Mouse (Mus musculus) liver, adult 2 months (tissue): ENCODE measurements around the gene Pdlim5. TPM values are rescaled to one million over a fixed set of nuclear protein-coding genes. Genes with fewer than 3 reads are reported as not detected.
"Not testable (repeated sequence)": the region's sequence is repeated elsewhere in the genome, so short reads cannot be mapped to it uniquely, and the experiment has no call there.

Experiments used
- DNase-seq: peaks from one replicate; pipeline ENCODE4 v3.0.0-alpha.2; 2011; ENCODE audit warnings: low read depth, low spot score; ENCODE audit errors: extremely low read depth
- H3K27ac ChIP-seq: fragments of 200-500 bp; replicated peaks from 2 replicates; pipeline ENCODE4 v1.5.1; 2012; ENCODE audit warnings: low read depth, mild to moderate bottlenecking, control low read depth, inconsistent platforms, low read length; ENCODE audit not compliant: insufficient read depth
- H3K27me3 ChIP-seq: fragments of 200-500 bp; 2 replicates; pipeline ENCODE4 v1.6.1; 2012; ENCODE audit warnings: mild to moderate bottlenecking, moderate library complexity, low read length, inconsistent platforms; ENCODE audit not compliant: control insufficient read depth, insufficient read depth
- H3K36me3 ChIP-seq: fragments of 200-500 bp; 2 replicates; pipeline ENCODE4 v1.6.1; 2012; ENCODE audit warnings: low read length, inconsistent platforms; ENCODE audit not compliant: control insufficient read depth, insufficient read depth
- H3K4me1 ChIP-seq: fragments of 200-500 bp; 2 replicates; pipeline ENCODE4 v1.6.1; 2011; ENCODE audit warnings: low read length; ENCODE audit not compliant: control insufficient read depth, insufficient read depth
- H3K4me3 ChIP-seq: fragments of 200-500 bp; 2 replicates; pipeline ENCODE4 v1.5.1; 2011; ENCODE audit warnings: low read depth, mild to moderate bottlenecking, control low read depth, low read length, moderate library complexity; ENCODE audit not compliant: insufficient read depth
- H3K79me2 ChIP-seq: fragments of 200-500 bp; 2 replicates; pipeline ENCODE4 v1.6.1; 2012; ENCODE audit warnings: inconsistent platforms, mild to moderate bottlenecking, low read length, moderate library complexity; ENCODE audit not compliant: control insufficient read depth, insufficient read depth
- H3K9ac ChIP-seq: fragments of 200-500 bp; 2 replicates; pipeline ENCODE4 v1.6.1; 2012; ENCODE audit warnings: low read depth, mild to moderate bottlenecking, control low read depth, inconsistent platforms, low read length
- CTCF ChIP-seq: fragments of 200-500 bp; IDR thresholded peaks from 2 replicates; pipeline ENCODE4 v1.5.1; 2011; ENCODE audit warnings: low read depth, low read length, control low read depth
- POLR2A ChIP-seq: fragments of 200-500 bp; IDR thresholded peaks from 2 replicates; pipeline ENCODE4 v1.6.1; 2011; ENCODE audit warnings: low read length, control low read depth; ENCODE audit not compliant: insufficient read depth; ENCODE audit errors: extremely low read depth
- WGBS: fragments of 180-500 bp; shearing (Covaris S2); methylation state at CpG from one replicate; pipeline ENCODE4 v1.1.7; 2018; 5-methylcytosine and 5-hydroxymethylcytosine counted together
- polyA plus RNA-seq: library from polyadenylated mRNA; depleted of rRNA; stranded (reverse); fragments of >200 nt; gene quantifications from 2 replicates; pipeline ENCODE4 v1.2.3, GENCODE M21; 2012; rRNA removed
- total RNA-seq: library from RNA; depleted of rRNA; stranded (reverse); fragments of >200 nt; gene quantifications from 2 replicates; pipeline ENCODE4 v1.2.3, GENCODE M21; 2014; rRNA removed

The Pdlim5 gene
- total and polyA plus RNA-seq, 2 experiments = 31.4 to 45.8 TPM

DNA sequence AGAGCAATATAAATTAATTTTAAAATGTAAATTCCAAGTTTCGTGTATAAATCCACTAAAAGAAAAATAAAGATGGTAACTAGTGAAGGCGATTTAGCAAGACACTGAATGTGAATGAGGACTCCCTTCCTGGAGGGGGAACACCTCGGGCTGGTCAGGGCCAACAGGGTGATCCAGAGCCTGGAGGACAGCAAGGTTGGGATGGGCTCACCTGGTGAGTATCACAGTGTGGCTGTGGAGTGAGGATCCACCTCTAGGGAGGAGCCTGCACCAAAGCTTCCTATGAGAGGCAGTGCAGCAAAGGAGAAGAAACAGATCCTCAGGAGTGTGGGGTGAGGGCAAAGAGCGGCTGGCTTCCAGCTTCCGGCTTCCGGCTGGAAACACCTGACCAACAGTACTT is 185.5 kb downstream of the Pdlim5 start:
- no peak overlapping the region for H3K4me3 ChIP-seq
- no peak for TF ChIP-seq POLR2A
- TF ChIP-seq CTCF = no peak
- no peak overlapping the region for H3K27ac ChIP-seq
- no peaks in the 10 kb centered on the region; the same call in 1 of the 2 replicates for H3K27me3 ChIP-seq
- H3K79me2 ChIP-seq = no peaks in the 10 kb centered on the region
- no peak for DNase-seq
- H3K4me1 ChIP-seq = no peaks in the 10 kb centered on the region
- WGBS = 70% methylated on average over 6 of the region's 6 CpGs
- H3K36me3 ChIP-seq = no peaks in the 10 kb centered on the region
- H3K9ac ChIP-seq = no peak overlapping the region

DNA sequence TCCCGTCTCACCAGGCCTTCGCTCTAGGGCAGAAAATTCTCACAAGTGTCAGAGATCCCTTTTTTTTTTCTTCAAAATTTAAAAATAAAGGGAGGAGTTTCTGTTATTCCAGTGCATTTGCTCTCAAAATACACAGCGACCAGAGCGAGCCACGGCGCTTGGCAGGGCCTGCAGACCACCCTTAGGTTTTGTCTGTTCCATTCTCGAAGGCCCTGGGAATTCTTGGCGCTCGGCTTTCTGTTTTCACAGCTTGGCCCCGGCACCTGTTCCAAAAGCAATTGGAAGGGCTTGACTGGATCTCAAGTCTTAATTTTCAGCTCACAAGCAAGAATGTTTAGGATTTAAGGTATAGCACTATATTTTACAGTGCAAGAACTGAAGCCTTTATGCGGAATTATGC is 186.4 kb downstream of the Pdlim5 start:
- WGBS = 93% methylated on average over 11 of the region's 11 CpGs
- TF ChIP-seq CTCF (no peak), POLR2A (no peak)
- no peak for DNase-seq
- no peaks in the 10 kb centered on the region for H3K79me2 ChIP-seq
- H3K4me1 ChIP-seq = no peaks in the 10 kb centered on the region
- H3K9ac ChIP-seq = no peak overlapping the region
- no peak overlapping the region for H3K27ac ChIP-seq
- H3K27me3 ChIP-seq = no peaks in the 10 kb centered on the region; the same call in 1 of the 2 replicates
- H3K36me3 ChIP-seq = no peaks in the 10 kb centered on the region
- H3K4me3 ChIP-seq = no peak overlapping the region

DNA sequence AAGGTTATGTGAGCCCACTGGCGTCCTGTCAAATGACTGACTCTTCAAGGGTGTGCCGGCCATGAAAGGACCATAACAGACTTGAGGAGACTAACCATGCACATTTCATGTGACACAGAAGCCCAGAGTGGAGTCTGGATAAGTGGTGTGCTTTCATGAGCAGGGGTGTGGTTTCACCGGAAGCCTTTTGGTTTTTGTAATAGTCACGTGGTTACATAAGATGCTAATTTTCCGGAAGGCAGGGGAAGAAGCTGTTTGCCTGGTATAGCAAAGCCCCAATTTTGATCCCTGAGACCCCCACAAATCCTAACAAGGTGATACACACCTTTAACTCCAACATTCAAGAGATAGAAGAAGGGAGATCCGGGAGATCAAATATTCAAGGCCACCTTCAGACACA is 188.0 kb downstream of the Pdlim5 start:
- no peaks in the 10 kb centered on the region for H3K36me3 ChIP-seq
- no peak for TF ChIP-seq POLR2A
- TF ChIP-seq CTCF = no peak
- no peaks in the 10 kb centered on the region; the same call in 1 of the 2 replicates for H3K27me3 ChIP-seq
- H3K4me1 ChIP-seq = no peaks in the 10 kb centered on the region
- 90% methylated on average over 6 of the region's 6 CpGs for WGBS
- DNase-seq = no peak
- H3K9ac ChIP-seq = no peak overlapping the region
- no peak overlapping the region for H3K27ac ChIP-seq
- no peak overlapping the region for H3K4me3 ChIP-seq
- no peaks in the 10 kb centered on the region for H3K79me2 ChIP-seq

DNA sequence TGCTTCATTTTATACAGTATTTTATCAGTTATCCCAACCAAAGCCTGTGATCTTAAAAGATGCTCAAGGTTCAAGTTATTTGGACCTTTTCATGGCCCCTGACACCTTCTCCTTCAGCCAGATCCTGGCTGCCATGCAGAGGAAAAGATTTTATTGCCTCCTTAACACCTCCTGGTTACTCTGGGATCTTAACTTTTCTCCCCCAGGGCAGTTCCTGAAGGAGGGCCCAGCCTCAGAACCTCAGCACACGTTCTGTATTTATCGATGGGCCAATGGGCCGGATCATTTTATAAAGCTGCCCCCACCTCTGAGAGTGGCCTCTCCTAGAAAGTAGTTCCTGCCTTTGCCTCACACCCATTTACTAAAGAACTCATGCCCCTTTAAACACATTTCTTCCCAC is 189.2 kb downstream of the Pdlim5 start:
- no peaks in the 10 kb centered on the region for H3K79me2 ChIP-seq
- no peaks in the 10 kb centered on the region for H3K4me1 ChIP-seq
- WGBS = 85% methylated on average over 3 of the region's 3 CpGs
- DNase-seq = no peak
- H3K9ac ChIP-seq = no peak overlapping the region
- H3K36me3 ChIP-seq = no peaks in the 10 kb centered on the region
- H3K4me3 ChIP-seq = no peak overlapping the region
- TF ChIP-seq CTCF (no peak), POLR2A (no peak)
- H3K27me3 ChIP-seq = no peaks in the 10 kb centered on the region; the same call in 1 of the 2 replicates
- H3K27ac ChIP-seq = no peak overlapping the region

DNA sequence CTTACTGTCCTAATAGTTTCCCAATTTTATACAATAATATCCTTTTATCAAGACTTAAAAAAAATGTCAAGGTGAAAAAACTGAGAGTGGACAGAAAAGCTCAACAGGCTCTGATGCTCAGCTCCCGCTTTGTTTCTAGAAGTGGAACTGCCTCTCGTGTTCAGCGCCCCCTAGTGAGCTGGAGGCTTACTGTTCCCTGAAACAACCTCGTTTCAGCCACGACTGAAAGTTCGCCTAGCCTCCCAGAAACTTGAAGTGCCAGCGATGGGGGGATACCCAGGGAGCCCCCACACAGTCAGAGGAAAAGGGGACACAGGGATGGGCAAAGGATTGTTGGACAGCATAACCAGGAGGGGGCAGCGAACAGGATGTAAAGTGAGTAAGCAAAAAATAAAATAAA is 199.4 kb downstream of the Pdlim5 start:
- DNase-seq = no peak
- Histone ChIP-seq H3K4me3 (no peak overlapping the region), H3K27ac (no peak overlapping the region), H3K79me2 (no peaks in the 10 kb centered on the region), H3K36me3 (no peaks in the 10 kb centered on the region), H3K4me1 (no peaks in the 10 kb centered on the region), H3K27me3 (no peaks in the 10 kb centered on the region), H3K9ac (no peak overlapping the region)
- TF ChIP-seq POLR2A (no peak), CTCF (peak; percentile 26; the same call in 1 of the 2 replicates)
- 84% methylated on average over 8 of the region's 8 CpGs for WGBS

DNA sequence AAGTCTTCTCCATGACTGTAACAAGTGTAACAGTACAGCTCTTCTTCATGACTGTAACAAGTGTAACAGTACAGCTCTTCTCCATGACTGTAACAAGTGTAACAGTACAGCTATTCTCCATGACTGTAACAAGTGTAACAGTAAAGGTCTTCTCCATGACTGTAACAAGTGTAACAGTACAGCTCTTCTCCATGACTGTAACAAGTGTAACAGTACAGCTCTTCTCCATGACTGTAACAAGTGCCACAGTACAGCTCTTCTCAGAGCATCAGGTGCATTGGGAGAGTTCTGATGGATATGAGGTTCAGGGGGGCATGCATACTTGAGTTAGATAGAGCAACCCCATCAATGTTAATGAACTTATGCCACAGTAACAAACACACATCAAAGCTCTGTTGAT is 203.9 kb downstream of the Pdlim5 start:
- H3K27me3 ChIP-seq, H3K9ac ChIP-seq, H3K79me2 ChIP-seq, H3K27ac ChIP-seq, H3K4me3 ChIP-seq, H3K4me1 ChIP-seq, H3K36me3 ChIP-seq: not testable (repeated sequence)
- peak; percentile 3 for DNase-seq

Other genes with a start within 250 kb of the Pdlim5 start
- gene Bmpr1b, start 226.3 kb downstream of the Pdlim5 start, total RNA-seq = under 0.01 TPM in 1 of 2 replicates, not detected in the other
- gene Bmpr1b, start 226.3 kb downstream of the Pdlim5 start, polyA plus RNA-seq = not detected in 2 replicates
- gene Gbp5, start 98.3 kb upstream of the Pdlim5 start, total RNA-seq = 2.1 and 2.7 TPM in 2 replicates
- 0.31 and 0.53 TPM in 2 replicates for gene Gbp5, start 98.3 kb upstream of the Pdlim5 start, polyA plus RNA-seq
- 11.6 and 18.3 TPM in 2 replicates for gene Gbp7, start 134.6 kb upstream of the Pdlim5 start, total RNA-seq
- 2.3 and 2.7 TPM in 2 replicates for gene Gbp7, start 134.6 kb upstream of the Pdlim5 start, polyA plus RNA-seq
- 13.0 and 29.4 TPM in 2 replicates for gene Gbp3, start 164.3 kb upstream of the Pdlim5 start, total RNA-seq
- 10.9 and 15.1 TPM in 2 replicates for gene Gbp3, start 164.3 kb upstream of the Pdlim5 start, polyA plus RNA-seq
- 2.8 and 4.1 TPM in 2 replicates for gene Gbp2b, start 199.2 kb upstream of the Pdlim5 start, total RNA-seq
- gene Gbp2b, start 199.2 kb upstream of the Pdlim5 start, polyA plus RNA-seq = 0.37 and 0.72 TPM in 2 replicates
- gene Gbp2, start 224.9 kb upstream of the Pdlim5 start, total RNA-seq = 9.3 and 9.4 TPM in 2 replicates
- gene Gbp2, start 224.9 kb upstream of the Pdlim5 start, polyA plus RNA-seq = 2.6 and 3.6 TPM in 2 replicates